Comparison of ENCODE assay signal across 13 mouse cellular contexts in genomic region chr10:125370037-125370610, GRCm38 (mm10). TPM values are rescaled to one million over a fixed set of nuclear protein-coding genes. Genes with fewer than 3 reads are reported as not detected.
A peak's percentile ranks its signal among the peaks of the same experiment; 100 is the strongest.
DNase-seq lines count a peak whose midpoint lies in the region; ATAC-seq and TF ChIP-seq lines count a peak whose summit lies in the region.
"Had no signal": no experiment of that assay in that cellular context is flagged by ENCODE, and none has a peak within 500 bp of the region (broad histone marks: within the 10 kb centered on the region; RNA-seq: fewer than 3 reads in every experiment).

No protein-coding gene starts in this region.

- DNase-seq in kidney, postnatal 10 days: peak; percentile 15
- no peak for DNase-seq in kidney, postnatal 4 days
- no peak for DNase-seq in kidney, adult 18-20 months
- no peak for DNase-seq in left cerebral cortex, postnatal 25 days (ENCODE audit: low spot score in 2 of 2)
- no peak for DNase-seq in adipocyte (ENCODE audit: low spot score)
- DNase-seq: cerebellum, postnatal 36 days; retina, postnatal 1 day had no signal

- intact Hi-C loops in left cerebral cortex, postnatal 25 days (cut with DNase I): no loop called here

- H3K27me3 ChIP-seq in liver, embryonic 16.5 days (ENCODE audit: control insufficient read depth, insufficient read depth, low read depth, low read length): no peaks in the 10 kb centered on the region
- H3K27me3 ChIP-seq: forebrain, embryonic 13.5 days; hindbrain, embryonic 15.5 days; midbrain, embryonic 15.5 days had no signal

- H3K9me3 ChIP-seq in liver, embryonic 16.5 days (replicated peaks; ENCODE audit: control insufficient read depth, low read length): no peaks in the 10 kb centered on the region
- H3K9me3 ChIP-seq: forebrain, embryonic 13.5 days; hindbrain, embryonic 15.5 days; midbrain, embryonic 15.5 days had no signal

- no peak for TF ChIP-seq CTCF in cortical plate, adult 2 months (IDR thresholded peaks at IDR 0.05; ENCODE audit: extremely low read depth, insufficient read depth, low read length)

- peaks cover 2% of the 10 kb centered on the region for H3K4me1 ChIP-seq in cortical plate, adult 2 months (ENCODE audit: control insufficient read depth, insufficient read depth, low read length)
- no peaks in the 10 kb centered on the region for H3K4me1 ChIP-seq in liver, embryonic 16.5 days (ENCODE audit: control insufficient read depth, low read depth, low read length)
- H3K4me1 ChIP-seq: hindbrain, embryonic 15.5 days; midbrain, embryonic 15.5 days had no signal

- peak; percentile 60; the same call in 1 of the 2 replicates for ATAC-seq in liver, embryonic 16.5 days (ENCODE audit: low read depth)
- ATAC-seq in neutrophil, adult 5-6 weeks (ENCODE audit: extremely low read depth, insufficient number of reproducible peaks, low FRiP score, poor library complexity, severe bottlenecking): peak; percentile 94
- ATAC-seq: forebrain, embryonic 13.5 days; midbrain, embryonic 15.5 days had no signal

- peak overlapping the region; percentile 29; the same call in 1 of the 2 replicates for H3K27ac ChIP-seq in cortical plate, adult 2 months (ENCODE audit: insufficient read depth, low read length)
- no peak overlapping the region for H3K27ac ChIP-seq in liver, embryonic 16.5 days (ENCODE audit: low read length)
- H3K27ac ChIP-seq: forebrain, embryonic 13.5 days; hindbrain, embryonic 15.5 days; midbrain, embryonic 15.5 days had no signal

- no peak overlapping the region for H3K4me3 ChIP-seq in cortical plate, adult 2 months (ENCODE audit: insufficient read depth, low read length)
- no peak overlapping the region for H3K4me3 ChIP-seq in liver, embryonic 16.5 days (ENCODE audit: low read depth, low read length)
- H3K4me3 ChIP-seq: forebrain, embryonic 13.5 days; hindbrain, embryonic 15.5 days; midbrain, embryonic 15.5 days had no signal

- WGBS in liver, embryonic 16.5 days (ENCODE audit: insufficient replicate concordance): 21% methylated on average over 8 of the region's 8 CpGs

- H3K9ac ChIP-seq in liver, embryonic 16.5 days (ENCODE audit: low read depth, low read length): no peak overlapping the region
- H3K9ac ChIP-seq: forebrain, embryonic 13.5 days; hindbrain, embryonic 15.5 days; midbrain, embryonic 15.5 days had no signal

- H3K36me3 ChIP-seq in liver, embryonic 16.5 days (ENCODE audit: control insufficient read depth, insufficient read depth): no peaks in the 10 kb centered on the region
- H3K36me3 ChIP-seq: midbrain, embryonic 15.5 days had no signal

- no peak overlapping the region for H3K4me2 ChIP-seq in liver, embryonic 16.5 days (ENCODE audit: low read depth, low read length)
- H3K4me2 ChIP-seq: forebrain, embryonic 13.5 days; hindbrain, embryonic 15.5 days; midbrain, embryonic 15.5 days had no signal

- TF ChIP-seq POLR2A in cortical plate, adult 2 months (IDR thresholded peaks at IDR 0.05; ENCODE audit: extremely low read depth, insufficient read depth, low read length): no peak

RNA-seq across cellular contexts. Expression of gene Slc16a7, which starts 19.1 kb away (rescaled TPM):
- 18.4 and 20.1 TPM in 2 replicates for polyA plus RNA-seq in cortical plate, adult 2 months (2012; rRNA removed)
- polyA plus RNA-seq in liver, embryonic 16.5 days (2015; fragmentation: Nextera tagmentation; extraction: Ambion mirVana): 13.0 and 13.4 TPM in 2 replicates
- total RNA-seq in neutrophil, adult 5-6 weeks (2017): 12.9 and 14.1 TPM in 2 replicates
- total RNA-seq in left cerebral cortex, postnatal 25 days (2021): 10 to 100 TPM; 69.1 to 75.4 TPM
